Mouse (Mus musculus) CD4-positive, CD25-positive, alpha-beta regulatory T cell, adult 2 months (primary cell): Measurements from ENCODE around the gene Jarid2.

Experiments used
- DNase-seq: peaks from one replicate; pipeline ENCODE4 v3.0.0-alpha.2; 2012; ENCODE audit warnings: low read depth, low spot score

Gene Jarid2

DNA sequence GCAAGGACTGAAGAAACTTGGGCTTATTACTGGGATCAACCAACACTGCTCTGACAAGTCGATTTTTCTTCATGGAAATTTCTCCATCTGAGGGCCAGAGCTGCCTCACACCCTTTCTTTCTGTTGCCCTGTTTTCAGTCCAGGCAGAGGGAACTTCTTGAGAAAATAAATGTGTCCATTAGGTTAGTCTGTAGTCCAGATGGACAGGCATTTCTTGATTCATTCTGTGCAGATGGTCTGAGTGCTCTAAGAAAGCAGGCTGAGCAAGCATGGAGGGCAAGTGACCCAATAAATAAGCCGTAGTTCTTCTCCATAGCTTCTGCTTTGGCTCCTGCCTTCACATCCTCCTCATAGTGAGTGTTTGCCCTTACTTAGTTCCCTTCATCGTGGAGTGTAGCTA lies 46.1 kb downstream of the Jarid2 start:
- DNase-seq: no peak

DNA sequence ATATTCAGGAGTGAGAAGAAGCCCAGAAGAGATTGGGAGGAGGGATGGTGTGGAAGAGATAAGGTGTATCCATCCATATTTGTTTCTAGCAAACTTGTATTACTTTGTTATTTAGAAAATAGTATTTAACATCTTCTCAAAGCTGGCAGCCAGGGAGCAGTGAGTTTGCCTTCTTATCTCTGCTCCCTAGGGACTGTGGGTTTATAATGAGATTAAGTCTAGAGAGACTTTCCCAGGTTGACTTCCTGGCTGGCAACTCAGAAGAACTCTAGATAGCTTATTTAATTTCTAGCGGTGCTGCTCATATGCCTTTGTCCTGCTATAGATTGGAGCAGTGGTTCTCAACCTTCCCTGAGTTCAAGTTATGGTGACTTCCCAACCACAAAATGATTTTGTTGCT lies 51.2 kb downstream of the Jarid2 start:
- DNase-seq: no peak

DNA sequence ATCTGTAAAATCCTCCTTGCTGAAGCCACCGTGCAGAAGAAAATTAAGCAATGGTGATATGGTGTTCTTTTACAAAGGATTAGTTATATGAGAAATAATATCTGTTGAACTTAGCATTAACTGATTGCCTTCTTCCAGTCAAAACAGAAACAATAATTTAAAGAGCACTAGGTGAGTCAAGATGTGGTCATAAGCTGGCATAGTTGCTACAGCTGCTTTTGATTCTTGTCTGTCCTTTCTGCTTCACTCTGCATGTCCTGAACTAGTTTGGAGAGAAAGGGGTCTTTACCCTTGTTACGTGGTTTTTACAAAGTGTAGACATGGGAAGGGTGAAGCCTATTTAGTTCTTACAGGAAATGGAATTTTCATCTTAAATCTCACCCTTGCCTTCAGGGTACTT lies 51.9 kb downstream of the Jarid2 start:
- no peak for DNase-seq

DNA sequence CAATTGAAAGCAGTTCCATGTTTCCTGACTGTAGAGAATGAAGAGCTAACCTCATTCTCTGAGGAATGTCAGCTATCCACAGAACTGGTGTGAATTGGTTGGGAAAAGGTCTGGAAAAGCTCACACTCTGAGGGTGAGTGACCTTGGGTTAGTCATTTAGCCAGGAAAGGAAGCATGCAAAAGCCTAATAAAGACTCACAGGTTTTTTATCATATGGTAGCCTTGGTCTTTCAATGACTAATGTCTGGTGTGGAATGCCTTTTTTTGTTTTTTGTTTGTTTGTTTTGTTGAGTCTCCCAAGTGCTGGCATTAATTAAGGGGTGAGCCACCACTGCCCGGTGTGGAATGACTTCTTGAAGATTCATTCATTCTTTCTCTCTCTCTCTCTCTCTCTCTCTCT lies 55.3 kb downstream of the Jarid2 start:
- no peak for DNase-seq

DNA sequence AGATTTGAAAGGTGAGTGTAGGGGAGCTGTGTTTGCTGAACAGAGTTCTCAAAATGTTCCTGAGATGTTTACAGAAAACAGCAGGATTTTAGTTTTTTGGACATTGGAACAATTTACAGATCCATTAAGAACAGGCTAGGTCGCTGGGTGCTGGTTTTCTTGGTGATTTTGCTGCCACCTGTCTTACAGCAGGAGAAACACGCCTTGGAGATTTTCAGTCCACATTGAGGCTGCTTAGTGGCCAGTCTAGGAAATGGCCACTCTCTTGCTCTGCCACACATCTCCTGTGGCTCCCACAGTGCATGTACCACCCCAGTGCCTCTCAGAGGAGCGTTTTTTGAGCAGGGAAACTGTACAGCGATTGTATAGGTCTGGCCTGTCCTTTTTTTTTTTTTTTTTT lies 57.0 kb downstream of the Jarid2 start:
- DNase-seq: peak; percentile 59

DNA sequence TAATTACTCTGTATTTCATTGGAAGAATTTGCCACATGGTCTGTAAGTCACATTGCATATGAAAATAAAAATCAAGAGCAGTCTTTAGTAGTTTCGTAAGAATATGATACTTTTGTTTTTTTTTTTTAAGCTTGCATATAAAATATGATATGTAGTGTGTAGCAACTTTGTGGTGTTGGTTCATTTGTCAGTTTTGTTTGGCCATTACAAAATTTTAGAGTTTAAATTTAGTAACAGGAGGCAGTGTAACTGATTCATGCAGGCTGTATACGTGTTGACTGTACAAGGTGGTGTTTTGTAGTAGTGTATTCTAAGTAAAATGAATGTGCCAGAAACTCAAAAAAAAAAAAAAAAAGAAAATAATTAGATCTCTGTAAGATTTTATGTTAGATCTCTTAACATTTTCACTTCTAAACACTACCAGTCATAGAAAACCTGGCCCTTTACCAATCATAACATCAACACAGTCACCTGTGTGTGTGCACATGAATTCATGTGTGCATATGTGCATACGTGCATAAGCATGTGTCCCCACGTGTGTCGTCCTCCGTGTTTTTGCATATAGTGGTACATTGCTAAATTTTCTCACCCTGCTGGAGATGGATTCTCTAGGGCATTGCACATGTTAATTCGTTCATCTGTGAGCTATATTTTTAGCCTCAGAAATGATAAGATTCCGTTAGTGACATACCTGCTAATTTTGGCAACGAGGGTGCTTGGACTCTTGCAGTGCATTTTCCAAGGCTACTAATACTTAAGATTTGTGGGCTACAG lies 59.3 kb downstream of the Jarid2 start:
- DNase-seq: no peak

DNA sequence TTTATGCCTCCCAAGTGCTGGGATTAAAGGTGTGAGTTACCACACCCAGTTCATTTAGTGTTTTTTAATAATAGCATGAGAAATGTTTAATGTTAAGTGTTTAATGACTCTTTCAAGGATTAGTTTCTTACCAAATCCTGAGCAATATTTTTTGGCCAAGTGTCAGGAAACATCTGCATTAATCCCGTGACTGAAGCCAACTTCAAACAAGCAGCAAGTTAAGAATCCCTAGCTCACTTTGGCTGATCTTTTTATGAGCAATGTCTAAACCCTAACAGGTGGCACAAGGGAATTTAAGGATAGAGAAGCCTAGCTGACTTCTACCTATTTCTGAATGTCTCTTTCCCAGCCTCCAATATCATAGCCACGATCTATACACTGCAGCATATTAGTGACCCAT lies 60.7 kb downstream of the Jarid2 start:
- no peak for DNase-seq

DNA sequence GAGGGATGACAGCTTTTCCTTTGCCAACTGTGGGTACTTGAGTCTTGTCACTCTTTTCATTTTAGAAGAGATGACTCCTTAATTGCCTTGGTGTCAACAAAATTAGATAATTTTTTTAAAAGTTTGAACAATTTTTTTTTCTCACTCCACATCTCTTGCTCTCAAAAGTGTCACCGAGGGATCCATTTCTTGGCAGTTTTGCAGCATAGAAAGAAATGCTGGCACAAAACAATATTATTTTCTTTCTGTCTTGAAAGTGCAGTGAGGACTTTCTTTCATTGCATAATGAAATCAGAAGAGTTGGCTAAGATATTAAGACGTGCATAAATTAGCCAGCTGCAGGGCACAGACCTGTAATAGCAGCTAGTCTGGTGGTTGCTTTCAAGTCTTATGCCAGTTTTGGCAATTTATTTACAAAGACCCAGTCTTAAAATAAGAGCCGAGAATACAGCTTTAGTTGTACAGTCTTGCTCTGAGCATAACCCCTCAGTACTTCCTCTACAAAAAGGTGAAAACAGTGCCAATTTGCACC lies 63.2 kb downstream of the Jarid2 start:
- no peak for DNase-seq

DNA sequence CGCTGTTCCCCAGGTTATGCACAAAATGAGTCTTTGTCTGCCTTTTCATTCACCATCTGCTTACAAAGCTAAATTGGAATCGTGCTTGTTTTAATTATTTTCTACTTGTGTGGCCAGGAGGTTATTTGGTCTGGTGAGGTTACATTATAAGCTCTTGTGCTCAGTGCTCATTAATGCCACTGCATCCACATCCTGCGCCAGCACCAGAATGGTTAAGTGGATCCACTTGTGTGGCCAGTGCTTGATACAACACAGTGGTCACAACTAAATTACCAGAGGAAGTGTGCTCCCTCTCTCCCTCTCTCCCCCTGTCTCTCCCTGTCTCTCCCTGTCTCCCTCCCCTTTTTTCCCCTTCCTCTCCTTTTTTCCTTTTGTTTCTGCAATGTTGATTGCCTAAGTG lies 66.6 kb downstream of the Jarid2 start:
- DNase-seq: no peak

DNA sequence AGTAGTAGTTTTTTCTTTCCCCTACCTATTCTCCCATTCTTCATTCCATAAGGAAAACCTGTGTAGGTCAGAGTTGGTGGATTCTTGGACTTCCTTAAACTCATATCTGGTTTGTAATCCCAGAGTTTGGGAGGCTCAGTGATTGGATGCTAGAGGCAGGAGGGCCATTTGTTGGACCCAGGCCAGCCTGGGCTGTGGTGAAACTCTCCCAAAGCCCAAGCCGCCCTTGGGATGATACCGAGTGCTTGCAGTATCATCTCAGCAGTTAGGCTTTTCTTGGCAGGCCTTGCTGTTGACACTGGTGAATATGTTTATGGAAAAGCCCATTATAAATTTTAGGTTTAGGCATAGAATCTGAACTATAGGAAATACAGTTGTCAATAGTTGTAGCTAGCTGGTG lies 67.5 kb downstream of the Jarid2 start:
- no peak for DNase-seq

DNA sequence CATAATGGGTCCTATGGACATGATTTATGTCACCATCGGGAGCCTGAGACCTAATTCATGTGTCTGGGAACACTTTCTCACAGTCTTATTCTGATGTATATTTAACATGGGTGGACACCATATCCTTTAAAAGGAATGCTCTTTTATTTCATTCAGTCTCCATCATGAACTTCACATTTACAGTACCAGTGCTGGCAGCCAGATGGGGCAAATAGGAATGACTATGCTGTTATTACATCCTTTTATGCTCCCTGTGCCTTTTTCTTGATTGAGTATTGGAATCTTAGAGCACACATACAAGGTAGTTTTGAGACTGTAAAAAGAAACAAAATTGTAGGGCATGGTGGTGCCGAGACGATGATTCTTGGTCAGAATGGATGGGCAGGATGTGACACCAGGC lies 69.0 kb downstream of the Jarid2 start:
- DNase-seq: peak; percentile 39

DNA sequence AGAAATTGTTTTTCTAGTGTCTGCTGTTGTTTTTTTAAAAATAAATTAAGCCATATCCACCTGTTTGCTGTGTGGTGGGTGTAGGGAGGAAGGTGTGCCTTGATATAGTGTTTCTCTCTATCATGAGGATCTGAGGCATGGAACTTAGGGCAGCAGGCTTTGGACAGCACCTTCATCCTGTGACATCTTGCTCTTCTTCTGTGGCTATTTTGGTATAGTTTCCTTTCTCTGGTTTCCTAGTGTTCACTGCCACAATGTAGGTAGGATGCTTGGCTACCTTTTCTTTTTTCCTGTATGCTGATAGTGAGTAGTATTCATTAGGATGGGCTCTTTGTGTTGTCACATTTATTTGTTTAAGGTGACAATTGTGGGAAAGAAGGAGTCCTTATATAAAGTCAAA lies 69.9 kb downstream of the Jarid2 start:
- DNase-seq: peak; percentile 36

DNA sequence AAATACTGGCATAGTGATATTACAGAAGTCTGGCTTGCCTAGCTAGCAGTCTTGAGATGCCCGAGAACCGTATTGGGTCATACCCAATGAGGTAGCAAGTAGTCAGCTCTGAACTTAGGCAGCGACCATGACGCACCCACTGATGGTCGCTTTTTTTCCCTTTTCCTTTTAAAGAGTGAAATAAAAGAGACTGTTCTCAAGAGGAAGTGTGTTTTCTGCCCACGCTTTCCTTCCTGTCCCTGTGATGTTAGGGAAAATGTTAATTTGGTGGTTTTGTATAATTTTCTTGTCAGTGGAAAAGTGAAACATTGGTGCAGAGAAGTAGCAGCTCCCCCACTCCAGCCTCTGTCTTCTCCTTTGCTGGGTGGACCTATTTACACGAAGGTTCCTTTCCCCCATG lies 70.8 kb downstream of the Jarid2 start:
- peak; percentile 88 for DNase-seq

DNA sequence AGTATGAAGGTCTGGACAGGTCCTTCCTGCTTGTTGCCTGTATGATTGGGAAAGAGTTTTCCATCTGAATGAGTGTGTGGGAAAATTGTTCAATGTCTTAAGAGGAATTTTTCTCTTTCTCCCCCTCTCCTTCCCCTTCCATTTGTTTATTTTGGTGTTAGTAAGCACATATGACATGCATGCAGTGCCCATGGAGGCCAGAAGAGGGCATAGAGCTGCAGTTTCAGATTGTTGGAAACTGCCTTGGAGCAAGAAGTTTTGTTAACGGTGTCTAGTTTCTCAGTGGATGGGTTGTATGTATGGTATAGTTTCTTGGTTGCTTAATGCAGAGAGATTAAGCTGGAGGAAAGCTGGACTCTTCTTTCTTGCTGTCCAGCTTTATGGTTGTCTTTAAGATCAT lies 75.6 kb downstream of the Jarid2 start:
- DNase-seq: peak; percentile 80

DNA sequence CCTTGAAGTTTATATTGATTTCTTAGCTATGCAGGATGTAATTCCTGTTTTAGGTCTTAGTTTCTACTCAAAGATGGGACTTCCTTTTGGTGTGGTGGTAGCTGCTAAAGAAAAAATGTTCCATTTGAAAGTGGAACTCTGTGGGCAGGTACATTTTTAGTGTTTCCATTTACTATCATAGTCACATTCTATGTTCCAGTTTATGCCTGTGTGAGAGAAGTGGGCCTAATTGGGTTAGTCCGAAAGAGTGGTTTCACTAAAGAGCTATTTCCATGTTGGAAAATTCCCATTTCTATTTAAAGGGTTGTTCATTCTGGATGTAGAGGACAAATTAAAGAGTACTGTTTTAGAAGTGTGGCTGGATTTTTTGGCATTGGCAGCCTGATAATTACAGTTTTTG lies 79.0 kb downstream of the Jarid2 start:
- peak; percentile 57 for DNase-seq

DNA sequence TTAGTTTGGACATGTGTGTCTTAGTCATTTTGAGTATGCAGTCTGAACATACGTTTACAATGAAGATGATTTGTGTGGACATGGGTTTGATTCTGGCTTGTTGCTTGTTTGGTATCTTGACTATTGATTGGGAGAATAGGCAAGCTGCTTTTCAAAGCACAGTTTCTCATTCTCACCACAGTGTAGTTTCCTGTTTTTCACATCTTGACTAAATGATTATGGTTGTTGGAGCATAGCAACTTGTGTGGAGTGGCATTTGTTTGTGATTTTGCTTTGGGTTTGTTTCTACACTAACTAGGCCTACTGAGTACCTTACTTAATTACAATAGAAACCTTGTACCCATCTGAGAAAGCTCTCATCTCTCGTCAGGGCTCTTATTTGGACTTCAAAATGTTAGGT lies 81.7 kb downstream of the Jarid2 start:
- peak; percentile 50 for DNase-seq

DNA sequence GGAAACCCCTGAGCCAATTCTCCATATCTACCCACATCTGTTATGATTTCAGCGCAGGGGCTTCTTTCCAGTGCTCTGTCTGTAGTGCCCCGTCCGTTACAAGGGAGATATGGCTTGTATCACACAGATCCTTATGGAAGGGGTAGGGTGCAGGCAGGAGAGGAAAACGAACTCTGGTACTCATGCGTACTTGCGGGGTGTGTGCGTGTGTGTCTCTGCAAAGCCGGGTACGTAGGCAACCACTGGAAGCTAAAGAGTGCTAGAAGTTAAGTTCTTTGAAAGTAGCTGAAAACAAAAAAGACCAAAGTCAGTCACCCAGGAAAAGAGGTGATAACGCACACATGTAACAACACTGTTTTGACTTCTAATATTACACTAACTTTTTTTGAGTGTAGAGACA lies 82.3 kb downstream of the Jarid2 start:
- DNase-seq: peak; percentile 56

DNA sequence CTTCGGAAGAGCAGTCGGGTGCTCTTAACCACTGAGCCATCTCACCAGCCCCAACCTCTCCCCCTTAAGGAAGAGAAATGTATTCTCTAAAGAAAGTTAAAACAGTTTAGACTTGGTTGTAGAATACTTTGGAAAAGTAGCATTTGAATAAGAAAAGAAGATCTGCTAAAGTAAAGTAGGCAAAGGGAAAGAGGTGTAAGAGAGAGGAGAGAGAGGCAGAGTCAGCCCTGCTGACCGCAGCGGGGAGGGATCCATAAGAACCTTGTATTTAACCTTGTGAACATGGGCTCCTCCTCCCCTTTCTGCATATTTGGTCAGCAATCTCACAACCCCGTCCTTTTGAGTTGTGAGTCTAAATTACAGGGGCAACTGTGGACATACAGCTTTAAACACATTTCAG lies 83.1 kb downstream of the Jarid2 start:
- no peak for DNase-seq

DNA sequence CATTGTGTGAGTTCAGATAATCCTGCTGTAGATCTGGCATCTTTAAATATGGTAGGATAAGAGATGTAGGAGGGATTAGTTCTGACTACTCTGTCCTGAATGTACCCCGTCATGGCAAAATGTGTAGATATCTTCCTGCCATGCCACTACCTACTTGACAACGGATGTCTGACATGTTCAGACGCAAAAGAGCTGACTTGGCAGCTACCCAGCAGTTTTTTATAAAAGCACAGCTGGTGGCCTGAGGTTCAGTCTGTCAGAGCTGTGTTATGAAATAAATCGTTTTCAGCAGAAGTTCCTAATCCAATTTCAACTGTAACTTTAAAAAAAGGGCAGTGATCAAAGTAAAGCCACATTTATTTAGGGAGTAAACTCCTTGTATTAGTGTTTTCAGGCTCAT lies 90.1 kb downstream of the Jarid2 start:
- DNase-seq: peak; percentile 86

DNA sequence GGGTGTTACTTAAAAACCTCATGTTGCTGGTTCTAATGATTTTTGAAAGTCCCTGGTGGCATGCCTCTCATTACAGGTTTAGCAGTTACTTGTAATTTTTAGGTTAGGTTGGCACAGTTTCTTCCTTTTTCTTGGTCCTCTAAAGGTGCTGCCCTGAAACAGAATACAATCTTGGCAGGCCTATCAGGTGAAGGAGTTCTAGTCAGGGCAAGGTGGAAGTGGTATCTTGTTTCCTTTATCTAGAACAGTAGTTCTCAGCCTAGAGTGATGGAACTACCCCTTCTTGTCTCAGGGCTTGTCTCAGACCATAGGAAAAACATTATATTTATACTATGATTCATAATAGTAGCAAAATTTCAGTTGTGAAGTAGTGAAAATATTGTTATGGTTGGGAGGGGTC lies 93.3 kb downstream of the Jarid2 start:
- DNase-seq: peak; percentile 43

DNA sequence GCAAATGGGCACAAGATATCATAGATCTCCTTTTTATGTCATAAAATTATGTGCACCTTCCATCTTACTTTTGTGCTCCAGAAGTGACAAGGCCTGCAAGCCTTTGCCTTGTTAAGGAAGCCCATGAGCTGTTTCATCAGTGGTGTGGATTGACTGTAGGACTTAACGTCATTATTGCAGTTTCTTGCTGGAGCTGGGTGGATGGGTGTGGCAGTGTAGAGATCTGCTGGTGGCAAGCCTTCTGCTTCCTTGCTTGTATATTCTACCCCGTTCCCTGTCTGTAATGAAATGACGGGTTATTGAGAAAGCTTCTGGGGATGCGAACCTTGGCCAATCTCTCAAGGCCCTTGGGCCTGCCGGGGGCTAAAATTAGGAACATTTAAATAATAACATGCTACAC lies 99.6 kb downstream of the Jarid2 start:
- no peak for DNase-seq

DNA sequence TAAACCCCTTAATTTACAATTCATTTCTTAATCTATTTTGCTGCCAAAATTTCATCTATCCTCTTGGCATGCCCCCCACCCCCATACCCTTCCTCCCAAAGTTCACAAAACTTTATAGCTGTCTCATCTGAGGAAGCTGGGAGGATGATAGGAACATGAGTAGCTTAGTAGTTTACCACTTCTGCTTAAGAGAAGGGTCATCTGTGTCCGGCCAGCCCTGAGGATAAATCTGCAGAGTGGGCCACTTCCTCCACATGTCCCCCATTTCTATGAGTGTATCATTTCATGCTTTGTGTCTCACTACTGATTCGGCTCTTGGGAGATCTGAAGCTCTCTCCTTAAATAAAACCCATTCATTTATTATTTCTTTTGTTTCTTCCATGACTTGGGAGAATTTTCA lies 102.8 kb downstream of the Jarid2 start:
- no peak for DNase-seq

DNA sequence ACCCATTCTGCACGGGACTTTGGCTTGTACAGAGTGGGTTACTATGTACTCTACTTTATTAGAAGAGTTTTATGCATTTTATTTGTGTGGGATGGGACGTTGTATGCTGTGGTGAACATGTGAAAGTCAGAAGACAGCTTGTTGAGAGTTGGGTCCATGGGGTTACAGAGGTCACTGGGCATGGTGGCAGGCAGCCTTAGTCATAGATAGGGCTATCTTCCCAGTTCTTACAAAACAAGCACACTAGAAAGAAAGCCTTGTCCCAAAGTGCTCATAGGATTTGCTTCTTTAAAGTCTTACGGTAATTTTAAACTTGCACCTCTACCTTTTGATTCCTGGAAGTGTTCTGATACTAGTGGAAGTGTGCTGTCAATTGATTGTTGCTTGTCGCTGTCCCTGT lies 103.6 kb downstream of the Jarid2 start:
- DNase-seq: no peak

DNA sequence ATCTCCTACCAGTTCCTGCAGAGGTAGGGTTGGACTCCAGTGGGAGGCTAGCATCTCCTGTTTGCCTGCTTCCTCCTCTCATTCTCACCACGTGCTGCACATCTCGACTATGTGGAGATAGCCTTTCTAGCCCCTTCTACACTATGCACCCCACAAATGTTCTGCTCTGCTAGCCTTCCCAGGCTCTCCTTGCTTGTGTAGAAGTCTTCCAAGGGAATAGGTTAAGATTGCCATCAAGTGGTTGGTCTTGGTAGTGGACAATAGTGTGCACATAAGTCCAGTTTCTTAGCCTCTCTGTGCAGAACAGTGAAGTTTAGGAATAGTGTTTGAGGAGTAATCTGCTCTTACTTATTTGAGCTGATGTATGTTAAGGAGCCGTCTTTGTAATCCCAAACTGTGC lies 104.1 kb downstream of the Jarid2 start:
- DNase-seq: peak; percentile 74
